Mouse (Mus musculus): ENCODE results near the gene Blcap. TPM values are rescaled to one million over a fixed set of nuclear protein-coding genes. Genes with fewer than 3 reads are reported as not detected.

Gene Blcap
- total RNA-seq, 1 experiment from 2014 or later: 15.8 TPM

Other genes with a start within 250 kb of the Blcap start
- gene Ghrh, start 223.8 kb downstream of the Blcap start, total RNA-seq (2017): not detected in 2 replicates
- 10.8 and 11.9 TPM in 2 replicates for gene Manbal, start 203.7 kb downstream of the Blcap start, total RNA-seq (2017)
- gene Src, start 152.8 kb downstream of the Blcap start, total RNA-seq (2017): 2.6 and 3.3 TPM in 2 replicates
- gene Nnat, start 11.2 kb downstream of the Blcap start, total RNA-seq (2017): 0.31 TPM in 1 of 2 replicates, not detected in the other
- 40.1 and 52.5 TPM in 2 replicates for gene Ctnnbl1, start 166.1 kb upstream of the Blcap start, total RNA-seq (2017)

Measured in hematopoietic stem cell, adult 5-6 weeks (primary cell).